In genomic region chr17:40879528-40879923, GRCm38 (mm10) we compare ENCODE assay signal across 9 mouse cellular contexts. TPM values are rescaled to one million over a fixed set of nuclear protein-coding genes. Genes with fewer than 3 reads are reported as not detected.
A peak's percentile ranks its signal among the peaks of the same experiment; 100 is the strongest.
DNase-seq lines count a peak whose midpoint lies in the region; ATAC-seq lines count a peak whose summit lies in the region.
"Had no signal": no experiment of that assay in that cellular context is flagged by ENCODE, and none has a peak within 500 bp of the region (broad histone marks: within the 10 kb centered on the region; RNA-seq: fewer than 3 reads in every experiment).

No protein-coding gene starts in this region.

- peaks cover 22% of the 10 kb centered on the region for H3K4me1 ChIP-seq in erythroblast, embryonic 14.5 days (ENCODE audit: control insufficient read depth)
- peaks cover 6% of the 10 kb centered on the region for H3K4me1 ChIP-seq in forebrain, embryonic 15.5 days
- peaks cover 2% of the 10 kb centered on the region for H3K4me1 ChIP-seq in liver, embryonic 16.5 days (ENCODE audit: control insufficient read depth, low read depth, low read length)

- 13% methylated on average over 6 of the region's 6 CpGs for WGBS in forebrain, embryonic 15.5 days
- WGBS in liver, embryonic 16.5 days (ENCODE audit: insufficient replicate concordance): 3% methylated on average over 6 of the region's 6 CpGs

- peaks cover 3% of the 10 kb centered on the region; the same call in 1 of the 2 replicates for H3K27me3 ChIP-seq in erythroblast, embryonic 14.5 days (ENCODE audit: control insufficient read depth)
- H3K27me3 ChIP-seq in forebrain, embryonic 15.5 days: no peaks in the 10 kb centered on the region
- H3K27me3 ChIP-seq in liver, embryonic 16.5 days (ENCODE audit: control insufficient read depth, insufficient read depth, low read depth, low read length): no peaks in the 10 kb centered on the region

- peak; percentile 44 for DNase-seq in 3T3-L1 (ENCODE audit: low read depth, low spot score)
- DNase-seq in urinary bladder, postnatal 25 days (ENCODE audit: low spot score): no peak
- DNase-seq in yolk sac, embryonic 10.5 days (ENCODE audit: low spot score): no peak
- no peak for DNase-seq in frontal cortex, postnatal 25 days (ENCODE audit: low spot score in 2 of 2)
- DNase-seq: right cerebral cortex, postnatal 25 days had no signal

- ATAC-seq in erythroblast, adult 5-6 weeks (replicated peaks; ENCODE audit: low FRiP score, poor library complexity, severe bottlenecking): no peak
- ATAC-seq in forebrain, embryonic 15.5 days (replicated peaks): no peak
- no peak for ATAC-seq in liver, embryonic 16.5 days (ENCODE audit: low read depth)

- peak overlapping the region; percentile 84 for H3K4me2 ChIP-seq in forebrain, embryonic 15.5 days (replicated peaks)
- H3K4me2 ChIP-seq in liver, embryonic 16.5 days (ENCODE audit: low read depth, low read length): peak overlapping the region; percentile 99

- peak overlapping the region; percentile 84 for H3K4me3 ChIP-seq in erythroblast, embryonic 14.5 days (replicated peaks)
- peak overlapping the region; percentile 44 for H3K4me3 ChIP-seq in forebrain, embryonic 15.5 days
- H3K4me3 ChIP-seq in liver, embryonic 16.5 days (ENCODE audit: low read depth, low read length): peak overlapping the region; percentile 83

- H3K9ac ChIP-seq in forebrain, embryonic 15.5 days (replicated peaks): peak overlapping the region; percentile 50
- peak overlapping the region; percentile 74 for H3K9ac ChIP-seq in liver, embryonic 16.5 days (ENCODE audit: low read depth, low read length)

- no peak overlapping the region for H3K27ac ChIP-seq in forebrain, embryonic 15.5 days (replicated peaks)
- no peak overlapping the region for H3K27ac ChIP-seq in liver, embryonic 16.5 days (ENCODE audit: low read length)

- H3K36me3 ChIP-seq in erythroblast, embryonic 14.5 days (ENCODE audit: control insufficient read depth): no peaks in the 10 kb centered on the region
- H3K36me3 ChIP-seq in forebrain, embryonic 15.5 days: no peaks in the 10 kb centered on the region
- no peaks in the 10 kb centered on the region for H3K36me3 ChIP-seq in liver, embryonic 16.5 days (ENCODE audit: control insufficient read depth, insufficient read depth)

- no peaks in the 10 kb centered on the region for H3K9me3 ChIP-seq in erythroblast, embryonic 14.5 days (ENCODE audit: control insufficient read depth, low read length)
- no peaks in the 10 kb centered on the region for H3K9me3 ChIP-seq in forebrain, embryonic 15.5 days
- H3K9me3 ChIP-seq in liver, embryonic 16.5 days (replicated peaks; ENCODE audit: control insufficient read depth, low read length): no peaks in the 10 kb centered on the region

RNA-seq across cellular contexts. Expression of gene 9130008F23Rik, which starts 0.8 kb away (rescaled TPM):
- polyA plus RNA-seq in erythroblast, embryonic 14.5 days (2012): 0.14 TPM in 1 of 2 replicates, not detected in the other
- total RNA-seq in erythroblast, adult 5-6 weeks (2015; ENCODE audit: low replicate concordance): 0.84 and 2.3 TPM in 2 replicates
- total RNA-seq in erythroblast, adult 5-6 weeks (2017; ENCODE audit: low replicate concordance): not detected in 2 replicates
- polyA plus RNA-seq in forebrain, embryonic 15.5 days (2015; fragmentation: Nextera tagmentation; extraction: Ambion mirVana): 0.31 and 0.70 TPM in 2 replicates
- polyA plus RNA-seq in liver, embryonic 16.5 days (2015; fragmentation: Nextera tagmentation; extraction: Ambion mirVana): 0.08 and 0.30 TPM in 2 replicates

RNA-seq across cellular contexts. Expression of gene Glyatl3, which starts 34.6 kb away (rescaled TPM):
- not detected in 2 replicates for polyA plus RNA-seq in erythroblast, embryonic 14.5 days (2012)
- total RNA-seq in erythroblast, adult 5-6 weeks (2015; ENCODE audit: low replicate concordance): 5.4 TPM in 1 of 2 replicates, not detected in the other
- not detected in 2 replicates for total RNA-seq in erythroblast, adult 5-6 weeks (2017; ENCODE audit: low replicate concordance)
- polyA plus RNA-seq in forebrain, embryonic 15.5 days (2015; fragmentation: Nextera tagmentation; extraction: Ambion mirVana): not detected in 2 replicates
- polyA plus RNA-seq in liver, embryonic 16.5 days (2015; fragmentation: Nextera tagmentation; extraction: Ambion mirVana): not detected in 2 replicates

RNA-seq across cellular contexts. Expression of gene Mut, which starts 55.0 kb away (rescaled TPM):
- polyA plus RNA-seq in erythroblast, embryonic 14.5 days (2012): 0.08 and 0.41 TPM in 2 replicates
- 9.0 and 10.0 TPM in 2 replicates for total RNA-seq in erythroblast, adult 5-6 weeks (2015; ENCODE audit: low replicate concordance)
- total RNA-seq in erythroblast, adult 5-6 weeks (2017; ENCODE audit: low replicate concordance): 7.4 and 18.7 TPM in 2 replicates
- polyA plus RNA-seq in forebrain, embryonic 15.5 days (2015; fragmentation: Nextera tagmentation; extraction: Ambion mirVana): 22.0 and 22.7 TPM in 2 replicates
- polyA plus RNA-seq in liver, embryonic 16.5 days (2015; fragmentation: Nextera tagmentation; extraction: Ambion mirVana): 33.0 and 33.5 TPM in 2 replicates

RNA-seq across cellular contexts. Expression of gene Cenpq, which starts 55.3 kb away (rescaled TPM):
- polyA plus RNA-seq in erythroblast, embryonic 14.5 days (2012): 0.30 and 0.34 TPM in 2 replicates
- 22.5 and 42.4 TPM in 2 replicates for total RNA-seq in erythroblast, adult 5-6 weeks (2015; ENCODE audit: low replicate concordance)
- total RNA-seq in erythroblast, adult 5-6 weeks (2017; ENCODE audit: low replicate concordance): 54.5 and 55.8 TPM in 2 replicates
- polyA plus RNA-seq in forebrain, embryonic 15.5 days (2015; fragmentation: Nextera tagmentation; extraction: Ambion mirVana): 19.0 and 19.2 TPM in 2 replicates
- polyA plus RNA-seq in liver, embryonic 16.5 days (2015; fragmentation: Nextera tagmentation; extraction: Ambion mirVana): 21.1 and 23.8 TPM in 2 replicates

Comparison
In these comparisons a context has a peak if more than half of its experiments do, and no peak if none do; other contexts are left out.
1. RNA of gene Mut, which starts 55.0 kb away (polyA plus RNA-seq): 33.0 to 33.5 TPM in liver, embryonic 16.5 days and 22.0 to 22.7 TPM in forebrain, embryonic 15.5 days; 0.08 to 0.41 TPM in erythroblast, embryonic 14.5 days; every median in the first group is over 10 times any median in the second.
2. Peak in every context shown above with its lines, with median percentiles within 50 percentile points of each other: H3K4me3 ChIP-seq.